Mouse (Mus musculus): ENCODE data around the gene Crybg3. TPM values are rescaled to one million over a fixed set of nuclear protein-coding genes. Genes with fewer than 3 reads are reported as not detected.
"Not testable (repeated sequence)": the region's sequence is repeated elsewhere in the genome, so short reads cannot be mapped to it uniquely, and the experiment has no call there.

Gene Crybg3
- polyA plus RNA-seq, 1 experiment from 2014 or later: 13.8 TPM

GRCm38 (mm10) chr16:59472546-59472945, 128.2 kb downstream of the Crybg3 start:
- peaks cover 9% of the 10 kb centered on the region for H3K36me3 ChIP-seq
- no peak overlapping the region for H3K27ac ChIP-seq
- 50% methylated on average over 6 of the region's 6 CpGs for WGBS
- peak overlapping the region; percentile 76 for H3K4me3 ChIP-seq
- peaks cover 7% of the 10 kb centered on the region for H3K4me1 ChIP-seq
- peak overlapping the region; percentile 63 for H3K4me2 ChIP-seq
- no peaks in the 10 kb centered on the region for H3K27me3 ChIP-seq
- H3K9ac ChIP-seq: no peak overlapping the region
- no peaks in the 10 kb centered on the region for H3K9me3 ChIP-seq
- no peak for ATAC-seq (ENCODE audit: insufficient number of reproducible peaks, low FRiP score, low TSS enrichment, low read depth)

- Histone ChIP-seq H3K36me3 (peaks cover 3% of the 10 kb centered on the region; the same call in 1 of the 2 replicates), H3K9me3 (no peaks in the 10 kb centered on the region), H3K27me3 (no peaks in the 10 kb centered on the region), H3K4me1 (peaks cover 7% of the 10 kb centered on the region), H3K9ac (peak within 1 kb of the TSS; percentile 47), H3K4me2 (peak within 1 kb of the TSS; percentile 63), H3K4me3 (peak within 1 kb of the TSS; percentile 76), H3K27ac (peak within 1 kb of the TSS; percentile 69)
- peak; percentile 82 for ATAC-seq (ENCODE audit: insufficient number of reproducible peaks, low FRiP score, low TSS enrichment, low read depth)
- 1% methylated on average over 55 of the region's 56 CpGs for WGBS
These were observed 129.0 kb downstream of the Crybg3 start, which contains the start of gene Riox2 for GRCm38 (mm10) chr16:59471637-59472278. Gene Riox2 (plus strand): TSS chr16:59471775.

GRCm38 (mm10) chr16:59469846-59470245, 130.9 kb downstream of the Crybg3 start:
- ATAC-seq (ENCODE audit: insufficient number of reproducible peaks, low FRiP score, low TSS enrichment, low read depth): no peak
- Histone ChIP-seq H3K4me2 (no peak overlapping the region), H3K36me3 (no peaks in the 10 kb centered on the region), H3K9me3 (no peaks in the 10 kb centered on the region), H3K27me3 (no peaks in the 10 kb centered on the region), H3K4me1 (peaks cover 7% of the 10 kb centered on the region), H3K9ac (no peak overlapping the region), H3K27ac (no peak overlapping the region), H3K4me3 (no peak overlapping the region)
- 63% methylated on average over 1 of the region's 1 CpGs for WGBS

- no peaks in the 10 kb centered on the region for H3K27me3 ChIP-seq
- no peak overlapping the region for H3K4me2 ChIP-seq
- no peak for ATAC-seq (ENCODE audit: insufficient number of reproducible peaks, low FRiP score, low TSS enrichment, low read depth)
- H3K27ac ChIP-seq: no peak overlapping the region
- H3K9me3 ChIP-seq: no peaks in the 10 kb centered on the region
- 73% methylated on average over 6 of the region's 6 CpGs for WGBS
- no peaks in the 10 kb centered on the region for H3K36me3 ChIP-seq
- H3K4me1 ChIP-seq: no peaks in the 10 kb centered on the region
- no peak overlapping the region for H3K9ac ChIP-seq
- H3K4me3 ChIP-seq: no peak overlapping the region
These were observed 136.8 kb downstream of the Crybg3 start for GRCm38 (mm10) chr16:59463973-59464372.

GRCm38 (mm10) chr16:59463567-59463966, 137.2 kb downstream of the Crybg3 start:
- Histone ChIP-seq H3K27me3 (no peaks in the 10 kb centered on the region), H3K4me1 (no peaks in the 10 kb centered on the region), H3K36me3 (no peaks in the 10 kb centered on the region), H3K9ac (no peak overlapping the region), H3K27ac (no peak overlapping the region), H3K9me3 (no peaks in the 10 kb centered on the region), H3K4me3 (no peak overlapping the region), H3K4me2 (no peak overlapping the region)
- 50% methylated on average over 4 of the region's 4 CpGs for WGBS
- ATAC-seq (ENCODE audit: insufficient number of reproducible peaks, low FRiP score, low TSS enrichment, low read depth): no peak

- not testable (repeated sequence) for H3K9me3 ChIP-seq; H3K36me3 ChIP-seq; ATAC-seq (ENCODE audit: insufficient number of reproducible peaks, low FRiP score, low TSS enrichment, low read depth); H3K4me3 ChIP-seq; H3K4me1 ChIP-seq; H3K27me3 ChIP-seq; H3K4me2 ChIP-seq; H3K27ac ChIP-seq; H3K9ac ChIP-seq
- 83% methylated on average over 5 of the region's 5 CpGs for WGBS
These were observed 141.4 kb downstream of the Crybg3 start for GRCm38 (mm10) chr16:59459259-59459861.

GRCm38 (mm10) chr16:59451813-59452212, 149.0 kb downstream of the Crybg3 start:
- Histone ChIP-seq H3K27me3 (no peaks in the 10 kb centered on the region), H3K4me2 (no peak overlapping the region), H3K27ac (no peak overlapping the region), H3K9ac (no peak overlapping the region), H3K4me1 (no peaks in the 10 kb centered on the region), H3K9me3 (no peaks in the 10 kb centered on the region), H3K36me3 (no peaks in the 10 kb centered on the region), H3K4me3 (no peak overlapping the region)
- 79% methylated on average over 5 of the region's 5 CpGs for WGBS
- ATAC-seq (ENCODE audit: insufficient number of reproducible peaks, low FRiP score, low TSS enrichment, low read depth): no peak

GRCm38 (mm10) chr16:59449092-59449491, 151.7 kb downstream of the Crybg3 start:
- Histone ChIP-seq H3K4me1 (no peaks in the 10 kb centered on the region), H3K27ac (no peak overlapping the region), H3K9me3 (no peaks in the 10 kb centered on the region), H3K4me3 (no peak overlapping the region), H3K36me3 (no peaks in the 10 kb centered on the region), H3K4me2 (no peak overlapping the region), H3K9ac (no peak overlapping the region), H3K27me3 (no peaks in the 10 kb centered on the region)
- ATAC-seq (ENCODE audit: insufficient number of reproducible peaks, low FRiP score, low TSS enrichment, low read depth): no peak

- no peaks in the 10 kb centered on the region for H3K4me1 ChIP-seq
- 84% methylated on average over 1 of the region's 1 CpGs for WGBS
- H3K27me3 ChIP-seq: no peaks in the 10 kb centered on the region
- H3K4me2 ChIP-seq: no peak overlapping the region
- H3K4me3 ChIP-seq: no peak overlapping the region
- no peak overlapping the region for H3K27ac ChIP-seq
- H3K36me3 ChIP-seq: no peaks in the 10 kb centered on the region
- H3K9ac ChIP-seq: no peak overlapping the region
- ATAC-seq (ENCODE audit: insufficient number of reproducible peaks, low FRiP score, low TSS enrichment, low read depth): no peak
- no peaks in the 10 kb centered on the region for H3K9me3 ChIP-seq
These were observed 152.6 kb downstream of the Crybg3 start for GRCm38 (mm10) chr16:59448181-59448580.

- no peak for ATAC-seq (ENCODE audit: insufficient number of reproducible peaks, low FRiP score, low TSS enrichment, low read depth)
- 81% methylated on average over 7 of the region's 7 CpGs for WGBS
- no peaks in the 10 kb centered on the region for H3K9me3 ChIP-seq
- no peak overlapping the region for H3K4me3 ChIP-seq
- H3K4me2 ChIP-seq: no peak overlapping the region
- no peaks in the 10 kb centered on the region for H3K4me1 ChIP-seq
- no peaks in the 10 kb centered on the region for H3K36me3 ChIP-seq
- H3K27ac ChIP-seq: no peak overlapping the region
- H3K9ac ChIP-seq: no peak overlapping the region
- H3K27me3 ChIP-seq: no peaks in the 10 kb centered on the region
These were observed 155.8 kb downstream of the Crybg3 start for GRCm38 (mm10) chr16:59444880-59445559.
